Mouse (Mus musculus) brain, embryonic 14.5 days (tissue): ENCODE data around the gene Hace1.

Experiments used
- CTCF ChIP-seq: fragments of 200-500 bp; IDR thresholded peaks from 2 replicates; pipeline ENCODE4 v1.5.1; 2012; ENCODE audit warnings: inconsistent platforms, mild to moderate bottlenecking, moderate library complexity, borderline replicate concordance; ENCODE audit not compliant: insufficient read depth, insufficient read length; ENCODE audit errors: extremely low read depth
- POLR2A ChIP-seq: fragments of 200-500 bp; IDR thresholded peaks from 2 replicates; pipeline ENCODE4 v1.6.1; 2012; ENCODE audit warnings: mild to moderate bottlenecking, inconsistent platforms, borderline replicate concordance; ENCODE audit not compliant: poor library complexity, insufficient read depth, insufficient read length, severe bottlenecking; ENCODE audit errors: extremely low read depth

DNA sequence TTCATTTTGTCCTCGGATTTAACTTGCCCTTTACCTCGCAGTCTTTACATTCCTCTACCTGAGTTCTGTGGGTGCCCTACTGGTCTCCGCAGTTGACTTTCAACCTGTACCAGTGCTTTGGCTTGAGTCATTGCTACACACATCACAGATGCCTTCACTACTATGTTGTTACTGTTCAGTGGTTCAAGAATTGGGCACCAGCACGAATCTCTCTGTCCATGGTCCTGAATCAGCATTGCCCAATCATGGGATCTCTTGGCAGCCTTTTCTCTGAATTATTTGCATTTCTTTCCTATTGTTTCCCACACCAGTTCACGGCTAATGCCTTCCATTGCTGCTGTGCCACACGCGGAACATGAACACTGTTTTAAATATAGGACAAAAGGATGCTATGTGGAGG is 30.8 kb upstream of the Hace1 start:
- TF ChIP-seq POLR2A (no peak), CTCF (no peak)
